Mouse (Mus musculus) forebrain, embryonic 14.5 days (tissue): Measurements from ENCODE around the gene Gm49388. TPM values are rescaled to one million over a fixed set of nuclear protein-coding genes. Genes with fewer than 3 reads are reported as not detected.

Source experiments
- polyA plus RNA-seq: library from polyadenylated mRNA; unstranded; fragments of >200 nt; fragmentation: Nextera tagmentation; extraction: Ambion mirVana; gene quantifications from 2 replicates; pipeline ENCODE4 v1.2.1, GENCODE M21; 2014

Gene Gm49388
- polyA plus RNA-seq, 1 experiment from 2014 or later = not detected

Other genes with a start within 250 kb of the Gm49388 start
- gene Tmem265, start 224.2 kb upstream of the Gm49388 start, polyA plus RNA-seq = 4.1 and 4.7 TPM in 2 replicates
- gene Phkg2, start 212.3 kb upstream of the Gm49388 start, polyA plus RNA-seq = 59.5 and 62.2 TPM in 2 replicates
- 12.5 and 12.8 TPM in 2 replicates for gene Ccdc189, start 197.0 kb upstream of the Gm49388 start, polyA plus RNA-seq
- gene Rnf40, start 196.8 kb upstream of the Gm49388 start, polyA plus RNA-seq = 26.2 and 39.6 TPM in 2 replicates
- gene Zfp629, start 169.8 kb upstream of the Gm49388 start, polyA plus RNA-seq = 20.8 and 24.2 TPM in 2 replicates
- 40.8 and 45.7 TPM in 2 replicates for gene Bcl7c, start 76.7 kb upstream of the Gm49388 start, polyA plus RNA-seq
- gene Ctf1, start 72.9 kb upstream of the Gm49388 start, polyA plus RNA-seq = 5.3 and 5.9 TPM in 2 replicates
- gene Ctf2, start 53.4 kb upstream of the Gm49388 start, polyA plus RNA-seq = 0.09 TPM in 1 of 2 replicates, not detected in the other
- 7.2 and 7.8 TPM in 2 replicates for gene Fbxl19, start 41.1 kb upstream of the Gm49388 start, polyA plus RNA-seq
- gene Orai3, start 15.8 kb upstream of the Gm49388 start, polyA plus RNA-seq = 3.3 and 4.2 TPM in 2 replicates
- gene Setd1a, start 8.9 kb upstream of the Gm49388 start, polyA plus RNA-seq = 17.0 and 18.0 TPM in 2 replicates
- 6.9 and 9.7 TPM in 2 replicates for gene Hsd3b7, start 15.0 kb downstream of the Gm49388 start, polyA plus RNA-seq
- 9.7 and 11.1 TPM in 2 replicates for gene Stx4a, start 38.7 kb downstream of the Gm49388 start, polyA plus RNA-seq
- 15.7 and 22.3 TPM in 2 replicates for gene Stx1b, start 38.9 kb downstream of the Gm49388 start, polyA plus RNA-seq
- 12.0 and 16.8 TPM in 2 replicates for gene Zfp646, start 90.6 kb downstream of the Gm49388 start, polyA plus RNA-seq
- 24.1 and 29.1 TPM in 2 replicates for gene Zfp668, start 91.2 kb downstream of the Gm49388 start, polyA plus RNA-seq
- 0.61 and 0.63 TPM in 2 replicates for gene Prss53, start 105.4 kb downstream of the Gm49388 start, polyA plus RNA-seq
- not detected in 2 replicates for gene Gm21974, start 109.8 kb downstream of the Gm49388 start, polyA plus RNA-seq
- gene Vkorc1, start 110.0 kb downstream of the Gm49388 start, polyA plus RNA-seq = 61.5 and 69.9 TPM in 2 replicates
- 108 and 131 TPM in 2 replicates for gene Bckdk, start 118.5 kb downstream of the Gm49388 start, polyA plus RNA-seq
- 51.1 and 56.7 TPM in 2 replicates for gene Kat8, start 126.9 kb downstream of the Gm49388 start, polyA plus RNA-seq
- gene Prss8, start 144.5 kb downstream of the Gm49388 start, polyA plus RNA-seq = 0.17 TPM in 1 of 2 replicates, not detected in the other
- gene Prss36, start 161.1 kb downstream of the Gm49388 start, polyA plus RNA-seq = 12.3 and 12.9 TPM in 2 replicates
- 55.9 and 60.1 TPM in 2 replicates for gene Fus, start 181.8 kb downstream of the Gm49388 start, polyA plus RNA-seq
- 7.1 and 11.5 TPM in 2 replicates for gene Pycard, start 208.3 kb downstream of the Gm49388 start, polyA plus RNA-seq
- not detected in 2 replicates for gene Trim72, start 218.3 kb downstream of the Gm49388 start, polyA plus RNA-seq